Mouse (Mus musculus): Measurements from ENCODE around the gene Ppp6r3. TPM values are rescaled to one million over a fixed set of nuclear protein-coding genes. Genes with fewer than 3 reads are reported as not detected.
"Not testable (repeated sequence)": the region's sequence is repeated elsewhere in the genome, so short reads cannot be mapped to it uniquely, and the experiment has no call there.

Ppp6r3 gene
- total RNA-seq, 4 experiments from 2014 or later: 71.8 to 91.5 (median 85.1) TPM

GRCm38 (mm10) chr19:3576451-3577264 is 1.1 kb upstream of the Ppp6r3 start:
- DNase-seq (ENCODE audit: low spot score in 2 of 2): no peak

- DNase-seq (ENCODE audit: low spot score in 2 of 2): no peak
Measured at GRCm38 (mm10) chr19:3575276-3575631, 295 bp downstream of the Ppp6r3 start.

GRCm38 (mm10) chr19:3574593-3575094 is 905 bp downstream of the Ppp6r3 start:
- no peak for DNase-seq (ENCODE audit: low spot score in 2 of 2)

- no peak for DNase-seq (ENCODE audit: low spot score in 2 of 2)
Measured at GRCm38 (mm10) chr19:3564309-3564708, 11.2 kb downstream of the Ppp6r3 start.

GRCm38 (mm10) chr19:3562752-3563151 is 12.8 kb downstream of the Ppp6r3 start:
- no peak for DNase-seq (ENCODE audit: low spot score in 2 of 2)

GRCm38 (mm10) chr19:3562298-3562697 is 13.3 kb downstream of the Ppp6r3 start:
- no peak for DNase-seq (ENCODE audit: low spot score in 2 of 2)

- DNase-seq (ENCODE audit: low spot score in 2 of 2): no peak
Measured at GRCm38 (mm10) chr19:3556169-3556827, 19.3 kb downstream of the Ppp6r3 start.

- no peak for DNase-seq (ENCODE audit: low spot score in 2 of 2)
Measured at GRCm38 (mm10) chr19:3554785-3555184, 20.8 kb downstream of the Ppp6r3 start.

- no peak for DNase-seq (ENCODE audit: low spot score in 2 of 2)
Measured at GRCm38 (mm10) chr19:3551573-3552159, 23.9 kb downstream of the Ppp6r3 start.

GRCm38 (mm10) chr19:3550101-3550500 is 25.4 kb downstream of the Ppp6r3 start:
- DNase-seq (ENCODE audit: low spot score in 2 of 2): no peak

GRCm38 (mm10) chr19:3549263-3549662 is 26.3 kb downstream of the Ppp6r3 start:
- DNase-seq (ENCODE audit: low spot score in 2 of 2): no peak

GRCm38 (mm10) chr19:3548311-3548710 is 27.2 kb downstream of the Ppp6r3 start:
- no peak for DNase-seq (ENCODE audit: low spot score in 2 of 2)

GRCm38 (mm10) chr19:3544995-3545394 is 30.6 kb downstream of the Ppp6r3 start:
- no peak for DNase-seq (ENCODE audit: low spot score in 2 of 2)

GRCm38 (mm10) chr19:3542591-3542990 is 33.0 kb downstream of the Ppp6r3 start:
- DNase-seq (ENCODE audit: low spot score in 2 of 2): no peak

GRCm38 (mm10) chr19:3540997-3541396 is 34.6 kb downstream of the Ppp6r3 start:
- DNase-seq (ENCODE audit: low spot score in 2 of 2): no peak

- no peak for DNase-seq (ENCODE audit: low spot score in 2 of 2)
Measured at GRCm38 (mm10) chr19:3540254-3540653, 35.3 kb downstream of the Ppp6r3 start.

GRCm38 (mm10) chr19:3539456-3539855 is 36.1 kb downstream of the Ppp6r3 start:
- DNase-seq (ENCODE audit: low spot score in 2 of 2): no peak

GRCm38 (mm10) chr19:3537658-3538057 is 37.9 kb downstream of the Ppp6r3 start:
- DNase-seq (ENCODE audit: low spot score in 2 of 2): no peak

- DNase-seq (ENCODE audit: low spot score in 2 of 2): no peak
Measured at GRCm38 (mm10) chr19:3534945-3535344, 40.6 kb downstream of the Ppp6r3 start.

GRCm38 (mm10) chr19:3533266-3533966 is 42.1 kb downstream of the Ppp6r3 start:
- not testable (repeated sequence) for DNase-seq (ENCODE audit: low spot score in 2 of 2)

- no peak for DNase-seq (ENCODE audit: low spot score in 2 of 2)
Measured at GRCm38 (mm10) chr19:3532717-3533260, 42.8 kb downstream of the Ppp6r3 start.

Data from layer of hippocampus, adult 8-10 months (tissue).